Mouse (Mus musculus) thymus, postnatal 0 days (tissue): Measurements from ENCODE around the gene Hyal6. TPM values are rescaled to one million over a fixed set of nuclear protein-coding genes. Genes with fewer than 3 reads are reported as not detected.

Experiments used
- DNase-seq: peaks from one replicate; pipeline ENCODE4 v3.0.0-alpha.2; 2015; ENCODE audit warnings: low spot score
- polyA plus RNA-seq: library from polyadenylated mRNA; unstranded; fragments of >200 nt; fragmentation: Nextera tagmentation; extraction: Ambion mirVana; gene quantifications from 2 replicates; pipeline ENCODE4 v1.2.1, GENCODE M21; 2015

The Hyal6 gene
- polyA plus RNA-seq: not detected in 2 replicates

- no peak for DNase-seq
These were observed at the start of gene Hyal6 for GRCm38 (mm10) chr6:24732945-24733344. Gene Hyal6, plus strand, starts transcription at chr6:24733245.

GRCm38 (mm10) chr6:24687871-24688270 is 45.2 kb upstream of the Hyal6 start:
- no peak for DNase-seq

- DNase-seq: no peak
These were observed 38.3 kb upstream of the Hyal6 start for GRCm38 (mm10) chr6:24694455-24695410.

- DNase-seq: no peak
These were observed 36.9 kb upstream of the Hyal6 start for GRCm38 (mm10) chr6:24696117-24696516.

GRCm38 (mm10) chr6:24697216-24697615 is 35.8 kb upstream of the Hyal6 start:
- no peak for DNase-seq

GRCm38 (mm10) chr6:24707090-24707489 is 26.0 kb upstream of the Hyal6 start:
- no peak for DNase-seq

GRCm38 (mm10) chr6:24707499-24707898 is 25.5 kb upstream of the Hyal6 start:
- DNase-seq: no peak

- DNase-seq: peak; percentile 18
These were observed 11.5 kb upstream of the Hyal6 start for GRCm38 (mm10) chr6:24721317-24722099.

GRCm38 (mm10) chr6:24728130-24728529 is 4.9 kb upstream of the Hyal6 start:
- DNase-seq: no peak

GRCm38 (mm10) chr6:24734565-24734964 is 1.5 kb downstream of the Hyal6 start:
- DNase-seq: no peak

GRCm38 (mm10) chr6:24748029-24748428 is 15.0 kb downstream of the Hyal6 start, which contains the start of gene Hyal4:
Gene Hyal4, plus strand, starts transcription at chr6:24748329.
- no peak for DNase-seq

- DNase-seq: no peak
These were observed 26.2 kb downstream of the Hyal6 start for GRCm38 (mm10) chr6:24759281-24759680.

- DNase-seq: no peak
These were observed 33.2 kb downstream of the Hyal6 start for GRCm38 (mm10) chr6:24766261-24766660.

- no peak for DNase-seq
These were observed 46.1 kb downstream of the Hyal6 start for GRCm38 (mm10) chr6:24779182-24779581.

GRCm38 (mm10) chr6:24790888-24791287 is 57.8 kb downstream of the Hyal6 start, which contains the start of gene Spam1:
Gene Spam1, plus strand, starts transcription at chr6:24791188.
- DNase-seq: no peak

Other genes with a start within 250 kb of the Hyal6 start
- gene Iqub, start 218.2 kb upstream of the Hyal6 start, polyA plus RNA-seq: 0.08 and 0.16 TPM in 2 replicates
- 348 and 373 TPM in 2 replicates for gene Ndufa5, start 205.2 kb upstream of the Hyal6 start, polyA plus RNA-seq
- 0.07 TPM in 1 of 2 replicates, not detected in the other for gene Asb15, start 205.1 kb upstream of the Hyal6 start, polyA plus RNA-seq
- gene Lmod2, start 135.5 kb upstream of the Hyal6 start, polyA plus RNA-seq: 0.06 and 0.07 TPM in 2 replicates
- gene Wasl, start 68.2 kb upstream of the Hyal6 start, polyA plus RNA-seq: 41.3 and 50.7 TPM in 2 replicates
- gene Hyal4, start 15.1 kb downstream of the Hyal6 start, polyA plus RNA-seq: not detected in 2 replicates
- gene Spam1, start 57.9 kb downstream of the Hyal6 start, polyA plus RNA-seq: not detected in 2 replicates
- not detected in 2 replicates for gene Hyal5, start 124.8 kb downstream of the Hyal6 start, polyA plus RNA-seq
- 0.13 and 0.15 TPM in 2 replicates for gene Tmem229a, start 223.1 kb downstream of the Hyal6 start, polyA plus RNA-seq